Mouse (Mus musculus) MEL (cell line): ENCODE results near the gene Ndel1.

Source experiments
- CHD2 ChIP-seq: IDR thresholded peaks from 2 replicates; pipeline ENCODE4 v1.6.1; 2011; ENCODE audit warnings: low read length, improper control_type of control experiment
- CTCF ChIP-seq, 3 experiments: IDR thresholded peaks in 2 of 3; conservative IDR thresholded peaks in 1 of 3; 2 replicates each; pipeline ENCODE4 v1.5.1; 2011 to 2012; ENCODE audit warnings: low read length in 3 of 3, low read depth in 2 of 3, mild to moderate bottlenecking in 2 of 3, improper control_type of control experiment in 1 of 3, inconsistent platforms in 1 of 3, mixed read lengths in 1 of 3, moderate library complexity in 1 of 3; ENCODE audit not compliant: control insufficient read depth in 1 of 3, insufficient read depth in 1 of 3, poor library complexity in 1 of 3, severe bottlenecking in 1 of 3
- EP300 ChIP-seq, 2 experiments: IDR thresholded peaks; 2 replicates each; pipeline ENCODE4 v1.6.1; 2011; ENCODE audit warnings: improper control_type of control experiment in 2 of 2, low read length in 2 of 2, low read depth in 1 of 2, mild to moderate bottlenecking in 1 of 2
- KAT2A ChIP-seq: conservative IDR thresholded peaks from 2 replicates; pipeline ENCODE4 v1.6.1; 2012; ENCODE audit warnings: low read depth, low read length, improper control_type of control experiment, inconsistent platforms
- MYB ChIP-seq: IDR thresholded peaks from 2 replicates; pipeline ENCODE4 v1.6.1; 2011; ENCODE audit warnings: mild to moderate bottlenecking, low read depth, low read length, improper control_type of control experiment
- POLR2A ChIP-seq, 2 experiments: IDR thresholded peaks; 2 replicates each; pipeline ENCODE4 v1.6.1; 2011 to 2012; ENCODE audit warnings: low read length in 2 of 2, mild to moderate bottlenecking in 2 of 2, control low read depth in 1 of 2, improper control_type of control experiment in 1 of 2, low read depth in 1 of 2, moderate library complexity in 1 of 2; ENCODE audit not compliant: control insufficient read depth in 1 of 2, insufficient read depth in 1 of 2, poor library complexity in 1 of 2
- RAD21 ChIP-seq: IDR thresholded peaks from 2 replicates; pipeline ENCODE4 v1.6.1; 2011; ENCODE audit warnings: mild to moderate bottlenecking, low read depth, low read length, improper control_type of control experiment

DNA sequence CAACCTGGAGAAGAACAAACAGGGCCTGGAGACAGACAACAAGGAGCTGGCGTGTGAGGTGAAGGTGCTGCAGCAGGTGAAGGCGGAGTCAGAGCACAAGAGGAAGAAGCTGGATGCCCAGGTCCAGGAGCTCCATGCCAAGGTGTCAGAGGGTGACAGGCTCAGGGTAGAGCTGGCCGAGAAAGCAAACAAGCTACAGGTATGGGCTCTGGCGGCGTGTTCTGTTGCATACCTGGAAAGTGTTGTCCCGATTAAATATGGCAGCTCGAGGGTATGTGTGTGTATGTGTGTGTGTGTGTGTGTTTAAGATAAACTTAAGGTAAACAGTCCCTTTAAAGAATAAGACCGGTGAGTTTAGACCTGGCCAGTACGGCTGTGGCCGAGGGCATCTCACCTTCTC, 73.4 kb downstream of the Ndel1 start:
- TF ChIP-seq RAD21 (no peak), KAT2A (no peak), CTCF (IDR thresholded peaks at IDR 0.05 in 2 of 3, conservative IDR thresholded peaks at IDR 0.05 in 1 of 3; ENCODE audit: control insufficient read depth in 1 of 3, insufficient read depth in 1 of 3, low read depth in 2 of 3, low read length in 3 of 3, poor library complexity in 1 of 3, severe bottlenecking in 1 of 3) (no peak), POLR2A (IDR thresholded peaks at IDR 0.05; ENCODE audit: control insufficient read depth in 1 of 2, insufficient read depth in 1 of 2, low read depth in 1 of 2, low read length in 2 of 2, poor library complexity in 1 of 2) (no peak), CHD2 (no peak), MYB (no peak), EP300 (IDR thresholded peaks at IDR 0.05; ENCODE audit: low read depth in 1 of 2, low read length in 2 of 2) (no peak)
